Mouse (Mus musculus) liver, adult 2 months (tissue): ENCODE results near the gene Ltbp1. TPM values are rescaled to one million over a fixed set of nuclear protein-coding genes. Genes with fewer than 3 reads are reported as not detected.

Experiments
- DNase-seq: peaks from one replicate; pipeline ENCODE4 v3.0.0-alpha.2; 2011; ENCODE audit warnings: low read depth, low spot score; ENCODE audit errors: extremely low read depth
- H3K27ac ChIP-seq: fragments of 200-500 bp; replicated peaks from 2 replicates; pipeline ENCODE4 v1.5.1; 2012; ENCODE audit warnings: low read depth, mild to moderate bottlenecking, control low read depth, inconsistent platforms, low read length; ENCODE audit not compliant: insufficient read depth
- H3K27me3 ChIP-seq: fragments of 200-500 bp; 2 replicates; pipeline ENCODE4 v1.6.1; 2012; ENCODE audit warnings: mild to moderate bottlenecking, moderate library complexity, low read length, inconsistent platforms; ENCODE audit not compliant: control insufficient read depth, insufficient read depth
- H3K36me3 ChIP-seq: fragments of 200-500 bp; 2 replicates; pipeline ENCODE4 v1.6.1; 2012; ENCODE audit warnings: low read length, inconsistent platforms; ENCODE audit not compliant: control insufficient read depth, insufficient read depth
- H3K4me1 ChIP-seq: fragments of 200-500 bp; 2 replicates; pipeline ENCODE4 v1.6.1; 2011; ENCODE audit warnings: low read length; ENCODE audit not compliant: control insufficient read depth, insufficient read depth
- H3K4me3 ChIP-seq: fragments of 200-500 bp; 2 replicates; pipeline ENCODE4 v1.5.1; 2011; ENCODE audit warnings: low read depth, mild to moderate bottlenecking, control low read depth, low read length, moderate library complexity; ENCODE audit not compliant: insufficient read depth
- H3K79me2 ChIP-seq: fragments of 200-500 bp; 2 replicates; pipeline ENCODE4 v1.6.1; 2012; ENCODE audit warnings: inconsistent platforms, mild to moderate bottlenecking, low read length, moderate library complexity; ENCODE audit not compliant: control insufficient read depth, insufficient read depth
- H3K9ac ChIP-seq: fragments of 200-500 bp; 2 replicates; pipeline ENCODE4 v1.6.1; 2012; ENCODE audit warnings: low read depth, mild to moderate bottlenecking, control low read depth, inconsistent platforms, low read length
- CTCF ChIP-seq: fragments of 200-500 bp; IDR thresholded peaks from 2 replicates; pipeline ENCODE4 v1.5.1; 2011; ENCODE audit warnings: low read depth, low read length, control low read depth
- POLR2A ChIP-seq: fragments of 200-500 bp; IDR thresholded peaks from 2 replicates; pipeline ENCODE4 v1.6.1; 2011; ENCODE audit warnings: low read length, control low read depth; ENCODE audit not compliant: insufficient read depth; ENCODE audit errors: extremely low read depth
- WGBS: fragments of 180-500 bp; shearing (Covaris S2); methylation state at CpG from one replicate; pipeline ENCODE4 v1.1.7; 2018; 5-methylcytosine and 5-hydroxymethylcytosine counted together
- polyA plus RNA-seq: library from polyadenylated mRNA; depleted of rRNA; stranded (reverse); fragments of >200 nt; gene quantifications from 2 replicates; pipeline ENCODE4 v1.2.3, GENCODE M21; 2012
- total RNA-seq: library from RNA; depleted of rRNA; stranded (reverse); fragments of >200 nt; gene quantifications from 2 replicates; pipeline ENCODE4 v1.2.3, GENCODE M21; 2014

Ltbp1 gene
- total and polyA plus RNA-seq, 2 experiments, result 1.1 to 1.5 TPM

- H3K4me3 ChIP-seq, result no peak overlapping the region
- 91% methylated on average over 2 of the region's 2 CpGs for WGBS
- no peak overlapping the region for H3K27ac ChIP-seq
- no peaks in the 10 kb centered on the region for H3K36me3 ChIP-seq
- H3K79me2 ChIP-seq, result no peaks in the 10 kb centered on the region
- H3K4me1 ChIP-seq, result no peaks in the 10 kb centered on the region
- no peak for DNase-seq
- H3K27me3 ChIP-seq, result no peaks in the 10 kb centered on the region
- no peak overlapping the region for H3K9ac ChIP-seq
- TF ChIP-seq POLR2A, result no peak
- no peak for TF ChIP-seq CTCF
These were observed 233.3 kb downstream of the Ltbp1 start for GRCm38 (mm10) chr17:75238655-75239054.

- Histone ChIP-seq H3K4me1 (no peaks in the 10 kb centered on the region), H3K9ac (no peak overlapping the region), H3K36me3 (no peaks in the 10 kb centered on the region), H3K4me3 (no peak overlapping the region), H3K27ac (no peak overlapping the region), H3K27me3 (no peaks in the 10 kb centered on the region), H3K79me2 (no peaks in the 10 kb centered on the region)
- WGBS, result 90% methylated on average over 3 of the region's 3 CpGs
- DNase-seq, result no peak
- no peak for TF ChIP-seq CTCF
- TF ChIP-seq POLR2A, result no peak
These were observed 234.2 kb downstream of the Ltbp1 start for GRCm38 (mm10) chr17:75239545-75239944.

GRCm38 (mm10) chr17:75242086-75242485 lies 236.7 kb downstream of the Ltbp1 start:
- 89% methylated on average over 1 of the region's 1 CpGs for WGBS
- no peaks in the 10 kb centered on the region for H3K4me1 ChIP-seq
- no peak overlapping the region for H3K27ac ChIP-seq

GRCm38 (mm10) chr17:75243221-75243620 lies 237.9 kb downstream of the Ltbp1 start:
- TF ChIP-seq POLR2A, result no peak
- TF ChIP-seq CTCF, result no peak
- H3K79me2 ChIP-seq, result no peaks in the 10 kb centered on the region
- H3K4me3 ChIP-seq, result no peak overlapping the region
- H3K27ac ChIP-seq, result no peak overlapping the region
- H3K9ac ChIP-seq, result no peak overlapping the region
- H3K36me3 ChIP-seq, result no peaks in the 10 kb centered on the region
- no peak for DNase-seq
- 77% methylated on average over 1 of the region's 1 CpGs for WGBS
- H3K27me3 ChIP-seq, result no peaks in the 10 kb centered on the region
- H3K4me1 ChIP-seq, result no peaks in the 10 kb centered on the region

More at GRCm38 (mm10) chr17:75242086-75242485, 236.7 kb downstream of the Ltbp1 start:
- no peak for TF ChIP-seq CTCF
- no peak overlapping the region for H3K9ac ChIP-seq
- H3K4me3 ChIP-seq, result no peak overlapping the region
- no peaks in the 10 kb centered on the region for H3K36me3 ChIP-seq
- no peaks in the 10 kb centered on the region for H3K27me3 ChIP-seq
- H3K79me2 ChIP-seq, result no peaks in the 10 kb centered on the region
- no peak for DNase-seq

- no peak for DNase-seq
- 92% methylated on average over 3 of the region's 3 CpGs for WGBS
- H3K9ac ChIP-seq, result no peak overlapping the region
These were observed 238.8 kb downstream of the Ltbp1 start for GRCm38 (mm10) chr17:75244148-75244547.

GRCm38 (mm10) chr17:75245085-75245484 lies 239.7 kb downstream of the Ltbp1 start:
- no peaks in the 10 kb centered on the region for H3K79me2 ChIP-seq
- H3K36me3 ChIP-seq, result no peaks in the 10 kb centered on the region
- no peak for TF ChIP-seq CTCF
- no peak for TF ChIP-seq POLR2A
- no peak for DNase-seq
- no peak overlapping the region for H3K9ac ChIP-seq
- H3K4me1 ChIP-seq, result no peaks in the 10 kb centered on the region
- H3K27ac ChIP-seq, result no peak overlapping the region
- H3K27me3 ChIP-seq, result no peaks in the 10 kb centered on the region
- no peak overlapping the region for H3K4me3 ChIP-seq
- WGBS, result 89% methylated on average over 7 of the region's 7 CpGs

More at GRCm38 (mm10) chr17:75244148-75244547, 238.8 kb downstream of the Ltbp1 start:
- Histone ChIP-seq H3K79me2 (no peaks in the 10 kb centered on the region), H3K36me3 (no peaks in the 10 kb centered on the region), H3K27ac (no peak overlapping the region), H3K4me3 (no peak overlapping the region), H3K27me3 (no peaks in the 10 kb centered on the region), H3K4me1 (no peaks in the 10 kb centered on the region)
- no peak for TF ChIP-seq POLR2A
- no peak for TF ChIP-seq CTCF
